Mouse (Mus musculus) stomach, embryonic 14.5 days (tissue): ENCODE measurements at regions not wholly inside any gene's neighbourhood (a gene's known extent, or its start where the extent isn't known, plus 50 kb on each side); places are given as distances from the start of the nearest gene placed in this dataset.

Experiments used
- ATAC-seq: fragments of 200-750 bp; cut with Nextera tagmentation; 2 replicates; pipeline ENCODE4 v1.8.0; 2017; ENCODE audit warnings: low read depth, moderate TSS enrichment; ENCODE audit not compliant: insufficient number of reproducible peaks, insufficient read depth, low FRiP score
- H3K27ac ChIP-seq: fragments of 300-500 bp; sonication (generic); 2 replicates; pipeline ENCODE4 v1.5.1; 2014; ENCODE audit warnings: mild to moderate bottlenecking, low read length, moderate library complexity, mixed read lengths
- H3K27me3 ChIP-seq: fragments of 300-500 bp; sonication (generic); 2 replicates; pipeline ENCODE4 v1.6.1; 2014; ENCODE audit warnings: low read length, control low read depth, mixed read lengths; ENCODE audit not compliant: control insufficient read depth, insufficient read depth
- H3K36me3 ChIP-seq: fragments of 300-500 bp; sonication (generic); 2 replicates; pipeline ENCODE4 v1.6.1; 2014; ENCODE audit warnings: mild to moderate bottlenecking, control low read depth, low read length, moderate library complexity, mixed read lengths; ENCODE audit not compliant: control insufficient read depth, insufficient read depth
- H3K4me1 ChIP-seq: fragments of 300-500 bp; sonication (generic); 2 replicates; pipeline ENCODE4 v1.6.1; 2014; ENCODE audit warnings: low read length, control low read depth, mixed read lengths; ENCODE audit not compliant: control insufficient read depth, insufficient read depth
- H3K4me2 ChIP-seq: fragments of 300-500 bp; sonication (generic); replicated peaks from 2 replicates; pipeline ENCODE4 v1.6.1; 2014; ENCODE audit warnings: low read depth, low read length, control low read depth
- H3K4me3 ChIP-seq: fragments of 300-500 bp; sonication (generic); 2 replicates; pipeline ENCODE4 v1.5.1; 2014; ENCODE audit warnings: low read depth, low read length, control low read depth
- H3K9ac ChIP-seq: fragments of 300-500 bp; sonication (generic); replicated peaks from 2 replicates; pipeline ENCODE4 v1.6.1; 2014; ENCODE audit warnings: low read depth, mild to moderate bottlenecking, control low read depth, low read length, moderate library complexity, mixed read lengths
- H3K9me3 ChIP-seq: fragments of 300-500 bp; sonication (generic); 2 replicates; pipeline ENCODE4 v1.6.1; 2016; ENCODE audit warnings: low read depth, low read length, control low read depth; ENCODE audit not compliant: control insufficient read depth
- WGBS: fragments of 180-500 bp; shearing (Covaris S2); extraction: QIAGEN DNeasy Blood & Tissue Kit; methylation state at CpG from one replicate; pipeline ENCODE4 v1.1.7; 2014; 5-methylcytosine and 5-hydroxymethylcytosine counted together

DNA sequence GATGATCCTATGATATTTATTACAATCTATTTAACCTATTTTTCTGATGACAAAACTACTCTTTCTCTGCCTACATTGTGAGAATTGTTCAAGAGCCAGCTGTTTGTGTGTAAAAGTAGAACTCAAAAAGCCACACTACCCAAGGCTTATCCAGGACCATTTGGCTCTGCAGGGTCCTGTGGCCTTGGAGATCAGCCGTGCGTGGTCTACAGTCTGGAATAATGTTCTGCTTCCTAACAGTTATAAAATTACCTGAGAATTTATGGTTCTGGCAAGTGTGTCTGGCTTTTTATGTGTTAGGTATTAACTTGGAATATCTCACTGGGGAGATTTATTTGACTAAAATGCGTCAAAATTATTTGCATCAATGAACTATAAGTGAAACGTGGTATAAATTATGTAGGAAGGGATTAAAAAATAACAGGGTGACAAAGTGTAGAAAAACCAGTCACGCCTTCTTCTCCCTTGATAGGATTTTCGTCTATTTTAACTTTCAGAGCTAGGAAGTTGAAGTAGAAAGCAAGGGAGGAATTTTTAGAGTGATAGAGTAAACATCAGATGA is 1789.0 kb upstream of the Gm7489 start:
- H3K27me3 ChIP-seq, result no peaks in the 10 kb centered on the region
- no peak for ATAC-seq
- H3K9ac ChIP-seq, result no peak overlapping the region

DNA sequence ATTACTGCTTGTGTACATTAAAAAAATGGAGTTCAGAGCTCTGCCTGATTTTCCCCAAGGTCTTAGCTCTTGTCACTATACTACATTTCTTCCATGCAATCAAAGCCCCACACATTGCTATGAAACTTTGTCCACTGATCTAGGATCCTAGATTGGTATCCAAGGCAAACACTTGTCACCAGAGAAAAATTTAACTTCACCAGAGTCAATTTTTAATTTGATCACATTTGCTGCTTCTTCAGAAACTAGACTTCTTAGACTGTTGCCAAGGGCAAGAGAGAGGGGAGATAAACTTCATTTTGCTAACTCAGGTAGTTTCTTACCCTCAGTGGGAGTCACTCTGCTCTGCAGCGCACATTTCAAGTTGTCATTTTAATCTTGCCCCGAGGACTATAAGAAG is 1775.9 kb upstream of the Gm7489 start:
- H3K9me3 ChIP-seq, result no peaks in the 10 kb centered on the region
- H3K36me3 ChIP-seq, result no peaks in the 10 kb centered on the region
- H3K27ac ChIP-seq, result no peak overlapping the region
- no peaks in the 10 kb centered on the region for H3K27me3 ChIP-seq
- ATAC-seq, result no peak
- H3K4me3 ChIP-seq, result no peak overlapping the region
- 91% methylated on average over 2 of the region's 2 CpGs for WGBS
- H3K4me1 ChIP-seq, result no peaks in the 10 kb centered on the region
- H3K9ac ChIP-seq, result no peak overlapping the region
- no peak overlapping the region for H3K4me2 ChIP-seq

More for the DNA sequence above, 1789.0 kb upstream of the Gm7489 start:
- Histone ChIP-seq H3K27ac (no peak overlapping the region), H3K4me2 (no peak overlapping the region), H3K4me3 (no peak overlapping the region), H3K9me3 (no peaks in the 10 kb centered on the region), H3K4me1 (no peaks in the 10 kb centered on the region), H3K36me3 (no peaks in the 10 kb centered on the region)
- WGBS, result 43% methylated on average over 6 of the region's 6 CpGs

DNA sequence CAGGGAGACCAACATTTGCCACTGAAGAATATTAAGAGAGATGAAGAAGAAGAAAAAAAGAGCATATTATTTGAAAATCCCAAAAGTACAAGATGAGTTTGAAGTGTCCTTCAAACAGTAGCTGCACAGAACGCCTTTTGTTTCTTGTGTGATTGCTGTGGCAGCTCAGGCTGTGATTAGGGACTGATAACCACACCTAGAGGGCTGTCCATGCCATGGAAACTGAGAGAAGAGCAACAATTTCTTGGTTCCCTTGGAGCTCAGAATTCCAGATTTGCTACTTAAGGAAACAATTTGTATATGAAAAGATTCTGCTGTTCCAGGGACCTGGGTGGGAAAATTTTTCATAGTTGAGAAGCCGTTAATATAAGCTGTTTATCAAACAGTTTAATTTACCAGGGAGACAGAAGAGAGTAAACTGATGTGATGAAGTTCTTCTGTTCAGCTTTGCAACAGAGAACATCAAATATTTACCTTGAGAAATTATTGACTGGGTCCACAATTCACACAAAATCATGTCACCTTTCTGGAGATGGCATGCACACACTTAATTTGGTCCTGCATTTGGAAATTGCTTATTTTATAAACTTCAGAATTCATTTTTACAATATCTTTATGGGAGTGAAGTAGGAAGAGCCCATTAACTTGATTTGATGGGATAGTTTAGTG is 1770.2 kb upstream of the Gm7489 start:
- 36% methylated on average over 2 of the region's 2 CpGs for WGBS
- ATAC-seq, result no peak
- Histone ChIP-seq H3K4me1 (no peaks in the 10 kb centered on the region), H3K27me3 (no peaks in the 10 kb centered on the region), H3K9me3 (no peaks in the 10 kb centered on the region), H3K27ac (no peak overlapping the region), H3K4me3 (no peak overlapping the region), H3K9ac (no peak overlapping the region), H3K4me2 (no peak overlapping the region), H3K36me3 (no peaks in the 10 kb centered on the region)

DNA sequence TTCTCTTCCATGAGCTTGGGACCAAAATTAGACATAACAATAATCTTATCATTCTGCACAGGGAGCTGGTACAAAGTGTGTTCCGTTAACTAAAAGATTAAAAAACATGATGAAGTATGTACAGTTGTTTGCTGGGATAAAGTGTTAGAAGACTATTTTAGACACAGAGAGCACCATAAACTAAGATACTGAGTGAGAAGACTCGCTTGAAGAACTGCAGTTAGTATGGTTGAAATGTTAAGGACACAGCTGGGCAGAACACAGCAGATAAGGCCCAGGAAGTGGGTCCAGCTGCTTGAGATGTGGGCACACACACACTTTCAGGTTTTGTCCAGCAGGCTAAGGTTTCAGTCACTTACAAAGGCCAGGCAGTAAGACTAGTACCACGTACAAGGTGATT is 1748.0 kb upstream of the Gm7489 start:
- H3K27me3 ChIP-seq, result no peaks in the 10 kb centered on the region
- H3K36me3 ChIP-seq, result no peaks in the 10 kb centered on the region
- no peak overlapping the region for H3K9ac ChIP-seq
- no peak overlapping the region for H3K4me3 ChIP-seq
- no peak overlapping the region for H3K27ac ChIP-seq
- WGBS, result 73% methylated on average over 3 of the region's 3 CpGs
- H3K4me1 ChIP-seq, result no peaks in the 10 kb centered on the region
- ATAC-seq, result no peak
- no peaks in the 10 kb centered on the region for H3K9me3 ChIP-seq
- H3K4me2 ChIP-seq, result no peak overlapping the region

DNA sequence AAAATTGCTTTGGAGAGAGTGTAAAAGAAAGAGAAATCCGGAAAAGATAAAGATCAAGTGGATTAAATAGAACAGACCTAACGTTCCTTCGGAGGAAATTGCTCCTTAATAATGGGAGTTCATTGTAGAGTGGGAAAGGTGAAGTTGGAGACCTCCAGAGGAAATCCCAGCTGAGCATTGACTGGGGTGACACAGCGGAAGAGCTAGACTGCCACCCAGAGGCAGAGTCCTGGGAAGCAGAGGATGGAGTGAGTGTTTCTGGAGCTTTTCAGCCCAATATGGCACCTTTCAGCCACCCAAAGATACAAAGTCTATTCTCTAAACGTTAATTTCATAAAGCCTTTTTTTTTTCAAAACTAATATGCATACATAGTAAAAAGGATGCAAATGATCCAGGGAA is 1731.3 kb upstream of the Gm7489 start:
- ATAC-seq, result no peak
- WGBS, result 21% methylated on average over 5 of the region's 5 CpGs
- no peaks in the 10 kb centered on the region for H3K4me1 ChIP-seq

DNA sequence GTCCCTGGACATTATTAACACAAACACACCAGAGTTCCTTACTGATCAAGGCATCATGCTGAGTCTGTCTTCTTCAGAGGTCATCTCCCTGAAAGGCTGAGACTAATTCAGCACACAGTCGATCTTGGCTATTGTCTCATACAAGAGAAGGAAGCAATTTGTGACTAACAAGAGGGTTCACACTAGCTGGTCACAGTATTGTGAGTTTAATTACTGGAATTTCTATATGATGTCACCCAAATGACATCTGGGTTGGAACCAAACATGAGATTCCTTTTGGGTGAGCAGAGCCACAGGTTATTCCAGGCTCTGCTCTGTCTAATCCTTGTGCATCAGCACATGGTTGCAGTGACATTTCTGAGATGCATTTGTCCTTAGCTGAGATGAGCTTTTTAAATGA is 1728.9 kb upstream of the Gm7489 start:
- H3K9ac ChIP-seq, result no peak overlapping the region
- H3K36me3 ChIP-seq, result no peaks in the 10 kb centered on the region
- no peak overlapping the region for H3K27ac ChIP-seq
- ATAC-seq, result no peak
- H3K4me2 ChIP-seq, result no peak overlapping the region
- H3K4me3 ChIP-seq, result no peak overlapping the region
- H3K27me3 ChIP-seq, result no peaks in the 10 kb centered on the region
- 90% methylated on average over 1 of the region's 1 CpGs for WGBS
- H3K9me3 ChIP-seq, result no peaks in the 10 kb centered on the region
- no peaks in the 10 kb centered on the region for H3K4me1 ChIP-seq

More for the DNA sequence above, 1731.3 kb upstream of the Gm7489 start:
- Histone ChIP-seq H3K4me3 (no peak overlapping the region), H3K9ac (no peak overlapping the region), H3K27ac (no peak overlapping the region), H3K9me3 (no peaks in the 10 kb centered on the region), H3K36me3 (no peaks in the 10 kb centered on the region), H3K27me3 (no peaks in the 10 kb centered on the region), H3K4me2 (no peak overlapping the region)

DNA sequence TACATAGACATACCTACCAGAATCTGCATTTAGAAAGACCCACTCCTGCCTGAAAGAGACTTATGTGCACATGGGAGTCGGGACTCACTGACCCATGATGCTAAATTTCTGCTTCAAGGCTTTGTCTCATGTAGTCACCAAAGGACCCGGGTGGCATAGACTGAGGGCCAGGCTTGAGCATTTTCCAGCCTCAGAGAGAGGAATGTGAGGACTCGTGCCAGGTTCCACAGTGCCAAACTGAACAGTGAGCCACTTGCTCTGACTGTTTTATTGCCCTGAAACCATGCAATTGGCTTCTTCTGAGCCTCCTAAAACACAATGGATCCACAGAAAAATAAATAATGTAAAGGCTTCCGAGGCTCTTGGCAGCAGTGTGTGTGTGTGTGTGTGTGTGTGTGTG is 1727.9 kb upstream of the Gm7489 start:
- Histone ChIP-seq H3K9ac (no peak overlapping the region), H3K27ac (no peak overlapping the region), H3K9me3 (no peaks in the 10 kb centered on the region), H3K4me3 (no peak overlapping the region), H3K4me1 (peaks cover 3% of the 10 kb centered on the region; the same call in 1 of the 2 replicates), H3K4me2 (no peak overlapping the region), H3K36me3 (no peaks in the 10 kb centered on the region), H3K27me3 (no peaks in the 10 kb centered on the region)
- 64% methylated on average over 4 of the region's 4 CpGs for WGBS
- no peak for ATAC-seq

DNA sequence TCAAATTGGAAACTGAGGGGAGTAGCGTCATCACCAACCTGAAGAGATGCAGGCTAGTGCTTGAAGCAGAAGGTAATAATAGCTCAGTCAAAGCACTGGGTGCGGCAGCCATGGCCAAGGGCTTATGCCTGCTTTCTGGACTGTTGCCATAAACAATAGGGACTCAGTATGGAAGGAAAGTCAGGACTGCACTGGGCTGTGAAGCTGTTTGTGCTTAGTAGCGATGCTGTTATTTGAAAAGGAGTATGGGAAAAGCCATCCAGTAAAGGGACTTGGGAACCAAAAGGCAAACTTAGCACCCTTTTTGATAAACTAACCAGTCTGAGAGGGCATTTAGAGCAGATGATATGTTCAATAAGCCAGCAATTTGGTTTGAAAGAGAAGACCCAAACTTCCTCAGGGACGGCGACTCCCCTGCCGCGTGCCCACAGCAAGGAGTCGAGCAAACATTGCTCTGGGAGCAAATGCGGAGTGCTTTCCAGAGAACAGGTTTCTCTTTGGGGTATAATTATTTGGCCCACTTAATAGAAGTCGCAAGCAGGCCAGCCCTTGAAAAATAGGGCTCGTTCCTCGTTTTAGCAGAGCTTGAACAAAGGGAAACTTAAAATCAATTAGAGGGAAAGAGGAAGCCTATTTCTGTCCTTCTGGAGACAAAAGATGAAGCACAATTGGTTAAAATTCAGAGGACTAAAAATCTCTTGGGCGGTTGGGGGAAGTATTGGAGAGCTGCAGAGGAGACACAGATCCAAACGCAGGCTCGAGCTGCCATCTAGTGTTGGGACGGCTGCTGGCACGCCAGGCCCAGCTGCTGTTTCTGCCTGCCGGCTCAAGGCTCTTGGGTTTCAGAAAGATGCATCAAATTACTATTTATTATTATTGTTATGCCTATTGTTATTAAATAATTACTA is 1724.3 kb upstream of the Gm7489 start:
- WGBS, result 23% methylated on average over 18 of the region's 18 CpGs
- Histone ChIP-seq H3K4me2 (no peak overlapping the region), H3K4me3 (no peak overlapping the region), H3K27ac (no peak overlapping the region; the same call in 1 of the 2 replicates), H3K36me3 (no peaks in the 10 kb centered on the region), H3K9me3 (no peaks in the 10 kb centered on the region), H3K4me1 (peaks cover 6% of the 10 kb centered on the region; the same call in 1 of the 2 replicates), H3K27me3 (no peaks in the 10 kb centered on the region), H3K9ac (no peak overlapping the region)
- ATAC-seq, result peak; percentile 75; the same call in 1 of the 2 replicates
